In the genomic region with DNA sequence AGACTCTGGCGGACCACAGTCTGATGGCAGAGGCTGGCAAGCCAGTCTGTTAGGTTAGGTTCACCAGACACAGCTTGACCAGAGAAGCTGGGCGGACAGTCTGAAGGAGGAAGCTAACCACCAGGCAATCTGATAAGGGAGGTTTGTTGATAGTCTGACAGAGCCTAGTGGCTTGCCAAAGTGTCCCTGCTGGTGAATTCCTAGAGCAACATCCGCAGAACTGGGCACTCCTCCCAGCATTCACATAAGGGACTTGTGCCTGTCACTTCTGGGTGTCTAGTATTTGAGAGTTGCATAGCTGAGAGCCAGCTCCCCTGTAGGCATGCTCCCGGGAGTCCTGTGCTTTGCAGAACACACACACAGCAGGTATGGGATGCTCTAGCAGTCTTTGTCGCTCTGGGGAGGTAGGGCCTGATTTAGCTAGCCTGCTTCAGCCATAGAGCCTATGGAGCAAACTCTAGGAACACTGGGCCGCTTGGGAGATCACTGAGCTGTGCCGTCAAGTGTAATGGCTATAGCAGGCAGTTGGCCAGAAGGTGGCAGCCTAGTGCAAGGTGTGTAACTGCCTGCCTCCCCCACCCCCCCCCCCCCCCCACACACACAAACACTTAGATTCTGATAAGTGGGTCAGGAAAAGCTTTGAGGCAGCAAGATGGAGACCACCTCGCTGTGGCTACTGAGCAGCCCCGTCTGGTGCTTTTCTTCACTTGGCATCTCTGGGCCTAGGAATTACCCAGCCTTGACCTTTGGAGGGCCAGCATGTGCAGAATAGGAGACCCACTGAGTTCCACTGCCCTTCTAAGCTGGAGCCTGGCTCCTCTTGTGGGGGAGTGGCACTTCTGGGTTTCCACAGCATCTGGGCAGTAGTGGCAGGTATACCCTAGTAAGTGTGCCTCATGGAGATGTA, we compare ENCODE assay signal across 1 mouse cellular context.
A peak's percentile ranks its signal among the peaks of the same experiment; 100 is the strongest.
TF ChIP-seq lines count a peak whose summit lies in the region.

No protein-coding gene starts in this region.

TF ChIP-seq in CH12.LX, 34 proteins besides CTCF, POLR2A, EP300 and RAD21:
- TF ChIP-seq SMC3 (IDR thresholded peaks at IDR 0.05; ENCODE audit: low read depth, low read length) (peak; percentile 67), ZKSCAN1 (IDR thresholded peaks at IDR 0.05; ENCODE audit: borderline replicate concordance, low read depth, low read length) (no peak)
